Mouse (Mus musculus) ES-Bruce4 (cell line): ENCODE data around the gene Gngt2.

Source experiments
- CTCF ChIP-seq: IDR thresholded peaks from one replicate; pipeline ENCODE4 v1.8.1; 2011; ENCODE audit warnings: low read depth, low read length
- EP300 ChIP-seq: IDR thresholded peaks from 2 replicates; pipeline ENCODE4 v1.6.1; 2011; ENCODE audit warnings: low read depth, low read length; ENCODE audit not compliant: insufficient read depth
- POLR2A ChIP-seq: IDR thresholded peaks from one replicate; pipeline ENCODE4 v1.8.1; 2011; ENCODE audit warnings: low read length; ENCODE audit not compliant: insufficient read depth

DNA sequence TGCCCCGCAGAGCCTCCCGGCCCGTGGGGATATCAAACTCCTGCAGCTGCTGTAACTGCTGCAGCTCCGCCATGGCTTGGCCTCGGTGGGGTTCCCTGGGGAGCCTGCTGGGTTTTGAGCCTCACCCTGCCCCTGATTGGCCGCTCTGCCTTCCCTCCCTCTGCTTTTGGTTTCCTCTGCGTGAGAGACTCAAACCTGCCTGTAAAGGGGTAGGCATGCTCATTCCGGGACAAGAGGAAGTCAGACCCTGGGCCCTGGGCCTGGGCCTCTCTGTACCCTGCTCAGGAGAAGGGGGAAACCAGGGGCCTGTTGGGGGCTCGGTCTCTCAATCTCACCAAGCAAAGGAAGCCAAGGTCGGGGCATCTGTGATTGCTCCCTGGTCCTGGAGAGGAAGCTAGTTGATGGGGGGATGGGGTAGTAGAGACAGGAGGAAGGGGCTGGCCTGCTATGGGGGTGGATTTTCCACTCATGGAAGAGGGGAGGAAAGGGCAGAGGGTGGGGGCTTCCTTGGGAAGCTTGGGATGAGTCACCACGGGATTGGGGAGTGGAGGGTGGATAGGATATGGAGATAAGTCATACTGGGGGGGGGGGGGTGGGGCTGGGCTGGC lies 5.2 kb downstream of the Gngt2 start, which contains the start of gene Abi3:
- no peak for TF ChIP-seq EP300
- TF ChIP-seq CTCF: no peak
- TF ChIP-seq POLR2A: no peak
